Mouse (Mus musculus) hindbrain, embryonic 12.5 days (tissue): ENCODE data around the gene Ticrr. TPM values are rescaled to one million over a fixed set of nuclear protein-coding genes. Genes with fewer than 3 reads are reported as not detected.

Source experiments
- ATAC-seq: fragments of 200-750 bp; cut with Nextera tagmentation; 2 replicates; pipeline ENCODE4 v1.8.0; 2017; ENCODE audit warnings: moderate TSS enrichment; ENCODE audit not compliant: low FRiP score
- H3K27ac ChIP-seq: fragments of 300-500 bp; sonication (generic); 2 replicates; pipeline ENCODE4 v1.5.1; 2016; ENCODE audit warnings: mild to moderate bottlenecking
- H3K27me3 ChIP-seq: fragments of 300-500 bp; sonication (generic); 2 replicates; pipeline ENCODE4 v1.6.1; 2016; ENCODE audit warnings: mild to moderate bottlenecking
- H3K36me3 ChIP-seq: fragments of 300-500 bp; sonication (generic); 2 replicates; pipeline ENCODE4 v1.6.1; 2016; ENCODE audit warnings: mild to moderate bottlenecking
- H3K4me1 ChIP-seq: fragments of 300-500 bp; sonication (generic); 2 replicates; pipeline ENCODE4 v1.6.1; 2016
- H3K4me2 ChIP-seq: fragments of 300-500 bp; sonication (generic); replicated peaks from 2 replicates; pipeline ENCODE4 v1.6.1; 2016; ENCODE audit warnings: mild to moderate bottlenecking
- H3K4me3 ChIP-seq: fragments of 300-500 bp; sonication (generic); 2 replicates; pipeline ENCODE4 v1.5.1; 2016; ENCODE audit warnings: mild to moderate bottlenecking
- H3K9ac ChIP-seq: fragments of 300-500 bp; sonication (generic); 2 replicates; pipeline ENCODE4 v1.6.1; 2016; ENCODE audit warnings: mild to moderate bottlenecking, moderate library complexity
- H3K9me3 ChIP-seq: fragments of 300-500 bp; sonication (generic); replicated peaks from 2 replicates; pipeline ENCODE4 v1.6.1; 2016; ENCODE audit warnings: mild to moderate bottlenecking
- WGBS: fragments of 180-500 bp; shearing (Covaris S2); methylation state at CpG from one replicate; pipeline ENCODE4 v1.1.7; 2016; 5-methylcytosine and 5-hydroxymethylcytosine counted together
- polyA plus RNA-seq: library from polyadenylated mRNA; unstranded; fragments of >200 nt; fragmentation: Nextera tagmentation; extraction: Ambion mirVana; gene quantifications from 2 replicates; pipeline ENCODE4 v1.2.1, GENCODE M21; 2016

The Ticrr gene
- polyA plus RNA-seq, 1 experiment from 2014 or later: 8.9 TPM

GRCm38 (mm10) chr7:79736511-79736910 lies 76.5 kb downstream of the Ticrr start:
- Histone ChIP-seq H3K9ac (no peak overlapping the region), H3K4me2 (no peak overlapping the region), H3K9me3 (no peaks in the 10 kb centered on the region), H3K27ac (no peak overlapping the region), H3K27me3 (no peaks in the 10 kb centered on the region; the same call in 1 of the 2 replicates), H3K36me3 (peaks cover 10% of the 10 kb centered on the region), H3K4me3 (no peak overlapping the region), H3K4me1 (no peaks in the 10 kb centered on the region)
- no peak for ATAC-seq
- WGBS: 92% methylated on average over 14 of the region's 14 CpGs

- no peak overlapping the region for H3K4me2 ChIP-seq
- ATAC-seq: no peak
- H3K4me1 ChIP-seq: peaks cover 8% of the 10 kb centered on the region
- no peaks in the 10 kb centered on the region for H3K9me3 ChIP-seq
- H3K9ac ChIP-seq: no peak overlapping the region
- no peaks in the 10 kb centered on the region for H3K27me3 ChIP-seq
- H3K4me3 ChIP-seq: no peak overlapping the region
- 92% methylated on average over 2 of the region's 2 CpGs for WGBS
- peaks cover 10% of the 10 kb centered on the region for H3K36me3 ChIP-seq
- H3K27ac ChIP-seq: no peak overlapping the region
Observed at GRCm38 (mm10) chr7:79738913-79739312, 78.9 kb downstream of the Ticrr start.

GRCm38 (mm10) chr7:79740279-79740678 lies 80.3 kb downstream of the Ticrr start:
- H3K4me2 ChIP-seq: no peak overlapping the region
- peaks cover 10% of the 10 kb centered on the region for H3K36me3 ChIP-seq
- 0 out of 2 replicates have a peak, but pooled peaks cover 3% of the 10 kb centered on the region for H3K27me3 ChIP-seq
- H3K9ac ChIP-seq: no peak overlapping the region
- no peak for ATAC-seq
- no peaks in the 10 kb centered on the region for H3K9me3 ChIP-seq
- no peak overlapping the region for H3K4me3 ChIP-seq
- WGBS: 77% methylated on average over 4 of the region's 4 CpGs
- H3K27ac ChIP-seq: no peak overlapping the region
- peaks cover 8% of the 10 kb centered on the region for H3K4me1 ChIP-seq

GRCm38 (mm10) chr7:79742277-79742658 lies 82.3 kb downstream of the Ticrr start:
- no peak overlapping the region for H3K27ac ChIP-seq

GRCm38 (mm10) chr7:79742659-79743536 lies 82.9 kb downstream of the Ticrr start, which contains the start of the genes Pex11a and Wdr93:
Gene Pex11a, minus strand, starts transcription at chr7:79743131.
Gene Wdr93, plus strand, starts transcription at chr7:79743163.
- Histone ChIP-seq H3K4me3 (peak within 1 kb of the TSS; percentile 72), H3K4me1 (peaks cover 8% of the 10 kb centered on the region), H3K27me3 (0 out of 2 replicates have a peak, but pooled peaks cover 3% of the 10 kb centered on the region), H3K4me2 (peak within 1 kb of the TSS; percentile 92), H3K9me3 (no peaks in the 10 kb centered on the region), H3K27ac (no peak within 1 kb of the TSS), H3K9ac (peak within 1 kb of the TSS; percentile 66), H3K36me3 (no peaks in the 10 kb centered on the region)
- 2% methylated on average over 46 of the region's 46 CpGs for WGBS
- ATAC-seq: peak; percentile 81

More at GRCm38 (mm10) chr7:79742277-79742658, 82.3 kb downstream of the Ticrr start:
- peak overlapping the region; percentile 92 for H3K4me2 ChIP-seq
- ATAC-seq: no peak
- H3K27me3 ChIP-seq: 0 out of 2 replicates have a peak, but pooled peaks cover 3% of the 10 kb centered on the region
- no peaks in the 10 kb centered on the region for H3K9me3 ChIP-seq
- peak overlapping the region; percentile 72 for H3K4me3 ChIP-seq
- peak overlapping the region; percentile 66 for H3K9ac ChIP-seq
- H3K4me1 ChIP-seq: peaks cover 8% of the 10 kb centered on the region
- WGBS: 24% methylated on average over 11 of the region's 11 CpGs
- H3K36me3 ChIP-seq: peaks cover 5% of the 10 kb centered on the region

GRCm38 (mm10) chr7:79744051-79744450 lies 84.1 kb downstream of the Ticrr start:
- ATAC-seq: no peak
- Histone ChIP-seq H3K4me1 (peaks cover 8% of the 10 kb centered on the region), H3K36me3 (no peaks in the 10 kb centered on the region), H3K4me3 (no peak overlapping the region), H3K27ac (no peak overlapping the region), H3K27me3 (0 out of 2 replicates have a peak, but pooled peaks cover 3% of the 10 kb centered on the region), H3K4me2 (no peak overlapping the region), H3K9me3 (no peaks in the 10 kb centered on the region), H3K9ac (no peak overlapping the region)
- WGBS: 97% methylated on average over 9 of the region's 9 CpGs

GRCm38 (mm10) chr7:79744585-79744984 lies 84.6 kb downstream of the Ticrr start:
- H3K9ac ChIP-seq: no peak overlapping the region
- H3K4me2 ChIP-seq: no peak overlapping the region
- H3K4me3 ChIP-seq: no peak overlapping the region
- no peak for ATAC-seq
- 0 out of 2 replicates have a peak, but pooled peaks cover 3% of the 10 kb centered on the region for H3K27me3 ChIP-seq
- peaks cover 8% of the 10 kb centered on the region for H3K4me1 ChIP-seq
- no peaks in the 10 kb centered on the region for H3K36me3 ChIP-seq
- no peak overlapping the region for H3K27ac ChIP-seq
- 83% methylated on average over 5 of the region's 5 CpGs for WGBS
- H3K9me3 ChIP-seq: no peaks in the 10 kb centered on the region

GRCm38 (mm10) chr7:79747659-79748058 lies 87.7 kb downstream of the Ticrr start:
- Histone ChIP-seq H3K4me1 (peaks cover 8% of the 10 kb centered on the region), H3K27ac (no peak overlapping the region), H3K36me3 (no peaks in the 10 kb centered on the region), H3K4me3 (no peak overlapping the region), H3K4me2 (no peak overlapping the region), H3K9ac (no peak overlapping the region), H3K27me3 (0 out of 2 replicates have a peak, but pooled peaks cover 3% of the 10 kb centered on the region), H3K9me3 (no peaks in the 10 kb centered on the region)
- ATAC-seq: no peak
- 82% methylated on average over 6 of the region's 6 CpGs for WGBS

Other genes starting within 250 kb of the Ticrr start
- gene Polg, start 193.8 kb upstream of the Ticrr start, polyA plus RNA-seq: 40.1 and 42.0 TPM in 2 replicates
- gene Rhcg, start 42.5 kb upstream of the Ticrr start, polyA plus RNA-seq: 1.4 and 2.3 TPM in 2 replicates
- 6.7 and 6.9 TPM in 2 replicates for gene Kif7, start 55.5 kb downstream of the Ticrr start, polyA plus RNA-seq
- gene Plin1, start 72.7 kb downstream of the Ticrr start, polyA plus RNA-seq: not detected in 2 replicates
- 6.8 and 9.5 TPM in 2 replicates for gene Pex11a, start 82.9 kb downstream of the Ticrr start, polyA plus RNA-seq
- gene Wdr93, start 83.0 kb downstream of the Ticrr start, polyA plus RNA-seq: 0.57 and 0.72 TPM in 2 replicates
- gene Mesp1, start 133.6 kb downstream of the Ticrr start, polyA plus RNA-seq: 0.17 TPM in 1 of 2 replicates, not detected in the other
- 0.42 and 0.56 TPM in 2 replicates for gene Mesp2, start 150.5 kb downstream of the Ticrr start, polyA plus RNA-seq
- gene Anpep, start 200.9 kb downstream of the Ticrr start, polyA plus RNA-seq: 3.5 and 4.6 TPM in 2 replicates